Mouse (Mus musculus): ENCODE measurements around the gene Olfr1184. TPM values are rescaled to one million over a fixed set of nuclear protein-coding genes. Genes with fewer than 3 reads are reported as not detected.
"Not testable (repeated sequence)": the region's sequence is repeated elsewhere in the genome, so short reads cannot be mapped to it uniquely, and the experiment has no call there.

Olfr1184 gene
- not detected for total RNA-seq (2021)
- long read RNA-seq, experiment 1 = 0 reads
- long read RNA-seq, experiment 2 = 0 reads

GRCm38 (mm10) chr2:88483298-88483697, at the start of gene Olfr1184:
Olfr1184 (plus strand) TSS chr2:88483598.
- no peak for DNase-seq
- intact Hi-C loops (cut with DNase I) = no loop called here

- DNase-seq = no peak
- intact Hi-C loops (cut with DNase I) = no loop called here
These were observed 34.4 kb upstream of the Olfr1184 start, which contains the start of gene Gm13757 for GRCm38 (mm10) chr2:88449031-88449430. Gm13757 (minus strand) TSS chr2:88449131.

DNA sequence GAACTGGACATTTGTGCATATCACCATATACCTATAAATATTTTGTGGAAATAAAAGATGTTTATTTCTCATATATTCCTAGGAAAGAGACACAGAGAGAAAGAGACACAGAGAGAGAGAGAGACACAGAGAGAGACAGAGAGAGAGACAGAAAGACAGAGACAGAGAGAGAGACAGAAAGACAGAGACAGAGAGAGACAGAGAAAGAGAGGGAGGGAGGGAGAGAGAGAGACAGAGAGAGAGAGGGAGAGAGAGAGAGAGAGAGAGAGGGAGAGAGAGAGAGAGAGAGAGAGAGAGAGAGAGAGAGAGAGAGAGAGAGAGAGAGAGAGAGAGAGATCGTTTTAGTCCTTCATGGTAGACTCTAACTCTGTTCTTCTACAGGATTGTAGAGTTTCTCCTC, 28.8 kb upstream of the Olfr1184 start, which contains the start of gene Olfr1183:
Gene Olfr1183 (plus strand): TSS at position 301 of the 400 bp plus-strand sequence.
- intact Hi-C loops (cut with DNase I); DNase-seq: not testable (repeated sequence)

- DNase-seq = no peak
- intact Hi-C loops (cut with DNase I) = no loop called here
These were observed 9.6 kb downstream of the Olfr1184 start, which contains the start of gene Olfr1185-ps1 for GRCm38 (mm10) chr2:88493020-88493419. Olfr1185-ps1 (plus strand) TSS chr2:88493320.

GRCm38 (mm10) chr2:88518251-88518650, 34.9 kb downstream of the Olfr1184 start, which contains the start of gene Olfr1186:
Olfr1186 (plus strand) TSS chr2:88518551.
- DNase-seq = no peak
- intact Hi-C loops (cut with DNase I) = no loop called here

GRCm38 (mm10) chr2:88525720-88526119, 42.3 kb downstream of the Olfr1184 start:
- intact Hi-C loops (cut with DNase I) = no loop called here
- DNase-seq = no peak

Other genes starting within 250 kb of the Olfr1184 start
- gene Olfr1173, start 203.7 kb upstream of the Olfr1184 start, total RNA-seq (2021) = not detected
- gene Olfr1174-ps, start 168.5 kb upstream of the Olfr1184 start, total RNA-seq (2021) = not detected
- gene Olfr1175-ps, start 156.4 kb upstream of the Olfr1184 start, total RNA-seq (2021) = not detected
- not detected for gene Olfr1176, start 146.9 kb upstream of the Olfr1184 start, total RNA-seq (2021)
- not detected for gene Olfr1177-ps, start 137.1 kb upstream of the Olfr1184 start, total RNA-seq (2021)
- not detected for gene Olfr1178, start 96.5 kb upstream of the Olfr1184 start, total RNA-seq (2021)
- gene Olfr1179, start 77.1 kb upstream of the Olfr1184 start, total RNA-seq (2021) = not detected
- not detected for gene Olfr1180, start 64.4 kb upstream of the Olfr1184 start, total RNA-seq (2021)
- gene Olfr1181, start 57.4 kb upstream of the Olfr1184 start, total RNA-seq (2021) = not detected
- gene Gm13757, start 34.5 kb upstream of the Olfr1184 start, total RNA-seq (2021) = not detected
- not detected for gene Olfr1183, start 28.7 kb upstream of the Olfr1184 start, total RNA-seq (2021)
- gene Olfr1185-ps1, start 9.7 kb downstream of the Olfr1184 start, total RNA-seq (2021) = not detected
- gene Olfr1186, start 35.0 kb downstream of the Olfr1184 start, total RNA-seq (2021) = not detected
- not detected for gene Olfr1188, start 73.3 kb downstream of the Olfr1184 start, total RNA-seq (2021)
- not detected for gene Olfr1189, start 102.9 kb downstream of the Olfr1184 start, total RNA-seq (2021)
- gene Olfr1191-ps1, start 156.9 kb downstream of the Olfr1184 start, total RNA-seq (2021) = not detected
- gene Olfr1192-ps1, start 164.9 kb downstream of the Olfr1184 start, total RNA-seq (2021) = not detected
- gene Olfr1193, start 192.0 kb downstream of the Olfr1184 start, total RNA-seq (2021) = not detected
- not detected for gene Olfr1195, start 205.6 kb downstream of the Olfr1184 start, total RNA-seq (2021)
- not detected for gene Olfr1196, start 221.0 kb downstream of the Olfr1184 start, total RNA-seq (2021)
- not detected for gene Olfr1197, start 248.8 kb downstream of the Olfr1184 start, total RNA-seq (2021)

Data from heart, postnatal 14 days (tissue).